Mouse (Mus musculus): ENCODE data around the gene Trmt61a.
A peak's percentile ranks its signal among the peaks of the same experiment; 100 is the strongest.

The Trmt61a gene

DNA sequence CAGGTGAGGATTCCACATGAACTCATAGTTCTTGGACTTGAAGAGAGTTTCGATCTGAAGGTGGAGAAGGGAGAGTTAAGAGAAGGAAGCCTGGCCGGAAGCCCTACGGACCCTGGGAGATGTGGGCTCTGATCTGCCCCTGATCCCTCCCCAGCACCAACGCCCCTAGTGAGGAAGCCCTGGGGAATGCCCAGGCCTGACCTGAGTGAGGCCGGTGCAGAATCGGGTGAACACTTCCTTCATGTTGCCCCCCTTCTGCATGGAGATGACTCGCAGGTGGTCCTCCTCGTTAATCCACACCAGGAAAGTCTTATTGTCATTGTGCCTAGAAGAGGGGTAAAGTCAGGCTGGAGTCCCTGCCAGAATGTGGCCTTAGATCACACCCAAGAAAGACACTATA is 7.9 kb upstream of the Trmt61a start:
- peaks cover 23% of the 10 kb centered on the region for H3K27me3 ChIP-seq (ENCODE audit: insufficient read depth, low read length)
- no peaks in the 10 kb centered on the region for H3K9me3 ChIP-seq (ENCODE audit: low read length)
- TF ChIP-seq POU5F1 (IDR thresholded peaks at IDR 0.05; ENCODE audit: borderline replicate concordance, low read length): no peak
- no peak for TF ChIP-seq CTCF (conservative IDR thresholded peaks at IDR 0.05; ENCODE audit: low read length)
- no peak for TF ChIP-seq NANOG (IDR thresholded peaks at IDR 0.05; ENCODE audit: borderline replicate concordance, low read length)
- peak overlapping the region; percentile 89 for H3K4me3 ChIP-seq (replicated peaks; ENCODE audit: low read length)
- H3K4me1 ChIP-seq (replicated peaks; ENCODE audit: low read depth, low read length): peaks cover 72% of the 10 kb centered on the region
- H3K36me3 ChIP-seq (ENCODE audit: insufficient read depth, low read length): peaks cover 37% of the 10 kb centered on the region

DNA sequence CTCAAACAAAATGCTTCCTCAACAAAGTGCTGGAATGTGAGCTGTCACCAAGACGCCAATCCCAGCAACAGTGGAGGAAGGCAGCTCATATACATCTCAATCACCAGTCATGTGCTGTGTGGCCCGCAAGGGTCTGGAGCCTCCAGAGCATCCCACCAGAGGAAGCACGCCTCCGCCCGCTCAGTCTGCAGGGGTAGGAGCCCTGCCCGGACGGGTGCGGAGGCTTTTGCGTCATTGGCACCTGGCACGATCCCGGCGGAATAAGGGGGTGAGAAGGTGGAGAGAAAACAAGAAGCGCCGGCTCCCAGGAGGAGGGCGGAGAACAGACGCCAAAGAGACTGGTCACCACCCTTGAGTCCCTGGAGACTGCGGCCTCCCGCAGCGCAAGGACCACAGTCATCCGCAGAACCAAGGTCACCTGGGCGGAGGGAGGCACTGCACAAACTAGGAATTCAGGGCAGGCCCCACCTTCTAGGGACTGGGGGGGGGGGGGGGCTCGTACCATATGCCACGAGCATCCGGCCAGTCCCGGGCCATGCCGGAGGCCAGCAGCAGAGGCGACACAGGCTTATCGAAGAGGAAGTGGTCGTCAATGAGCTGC is 7.4 kb upstream of the Trmt61a start:
- Histone ChIP-seq H3K4me1 (replicated peaks; ENCODE audit: low read depth, low read length) (peaks cover 72% of the 10 kb centered on the region), H3K27me3 (ENCODE audit: insufficient read depth, low read length) (peaks cover 23% of the 10 kb centered on the region), H3K36me3 (ENCODE audit: insufficient read depth, low read length) (peaks cover 37% of the 10 kb centered on the region), H3K9me3 (ENCODE audit: low read length) (no peaks in the 10 kb centered on the region), H3K4me3 (replicated peaks; ENCODE audit: low read length) (peak overlapping the region; percentile 89)
- TF ChIP-seq NANOG (IDR thresholded peaks at IDR 0.05; ENCODE audit: borderline replicate concordance, low read length) (no peak), POU5F1 (IDR thresholded peaks at IDR 0.05; ENCODE audit: borderline replicate concordance, low read length) (no peak), CTCF (conservative IDR thresholded peaks at IDR 0.05; ENCODE audit: low read length) (no peak)

DNA sequence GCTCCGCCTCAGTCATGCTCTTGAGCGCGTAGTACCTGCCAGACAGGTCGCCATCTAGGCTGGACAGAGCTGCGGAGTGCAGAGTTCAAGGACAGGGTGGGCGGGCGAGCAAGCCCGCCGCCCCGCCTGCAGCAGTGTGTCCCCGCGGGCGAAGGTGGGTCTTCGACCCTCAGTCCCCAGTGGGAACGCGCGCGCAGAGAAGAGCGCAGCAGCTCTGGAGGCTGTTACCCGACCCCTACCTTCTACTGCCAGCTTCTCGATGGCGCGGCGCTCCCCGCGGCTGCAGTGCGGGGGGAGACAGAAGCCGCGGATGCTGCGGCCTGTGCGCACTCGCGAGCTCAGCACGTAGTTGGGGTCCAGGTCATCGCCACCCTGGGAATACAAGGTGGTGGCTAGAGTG is 6.9 kb upstream of the Trmt61a start:
- peak overlapping the region; percentile 89 for H3K4me3 ChIP-seq (replicated peaks; ENCODE audit: low read length)
- peaks cover 23% of the 10 kb centered on the region for H3K27me3 ChIP-seq (ENCODE audit: insufficient read depth, low read length)
- no peaks in the 10 kb centered on the region for H3K9me3 ChIP-seq (ENCODE audit: low read length)
- TF ChIP-seq POU5F1 (IDR thresholded peaks at IDR 0.05; ENCODE audit: borderline replicate concordance, low read length) (no peak), CTCF (conservative IDR thresholded peaks at IDR 0.05; ENCODE audit: low read length) (no peak), NANOG (IDR thresholded peaks at IDR 0.05; ENCODE audit: borderline replicate concordance, low read length) (no peak)
- peaks cover 37% of the 10 kb centered on the region for H3K36me3 ChIP-seq (ENCODE audit: insufficient read depth, low read length)
- H3K4me1 ChIP-seq (replicated peaks; ENCODE audit: low read depth, low read length): peaks cover 72% of the 10 kb centered on the region

DNA sequence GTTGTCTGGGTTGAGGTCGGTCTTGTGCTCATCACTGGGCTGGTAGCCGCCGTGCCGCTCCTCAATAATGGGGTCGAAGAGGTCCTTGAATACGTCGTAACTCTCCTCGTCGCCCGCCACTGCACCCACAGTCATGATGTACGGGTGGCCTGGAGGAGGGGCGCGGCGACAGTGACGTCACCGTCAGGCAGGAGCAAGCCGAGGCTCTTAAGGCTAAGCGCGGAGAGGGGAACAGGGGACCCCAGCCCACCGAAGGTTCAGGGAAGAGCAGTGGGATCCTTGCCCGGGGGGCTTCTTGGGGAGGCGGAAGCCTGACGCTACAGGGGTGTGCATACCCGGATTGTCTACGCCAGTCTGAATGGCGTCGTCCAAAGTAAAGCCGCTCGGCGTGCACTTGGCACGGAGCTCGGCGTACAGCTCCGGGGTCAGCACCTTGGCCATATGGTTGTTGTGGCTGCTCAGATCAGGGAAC is 6.4 kb upstream of the Trmt61a start:
- H3K9me3 ChIP-seq (ENCODE audit: low read length): no peaks in the 10 kb centered on the region
- peaks cover 37% of the 10 kb centered on the region for H3K36me3 ChIP-seq (ENCODE audit: insufficient read depth, low read length)
- H3K4me3 ChIP-seq (replicated peaks; ENCODE audit: low read length): peak overlapping the region; percentile 89
- TF ChIP-seq CTCF (conservative IDR thresholded peaks at IDR 0.05; ENCODE audit: low read length) (no peak), NANOG (IDR thresholded peaks at IDR 0.05; ENCODE audit: borderline replicate concordance, low read length) (no peak), POU5F1 (IDR thresholded peaks at IDR 0.05; ENCODE audit: borderline replicate concordance, low read length) (no peak)
- H3K27me3 ChIP-seq (ENCODE audit: insufficient read depth, low read length): peaks cover 23% of the 10 kb centered on the region
- H3K4me1 ChIP-seq (replicated peaks; ENCODE audit: low read depth, low read length): peaks cover 72% of the 10 kb centered on the region

DNA sequence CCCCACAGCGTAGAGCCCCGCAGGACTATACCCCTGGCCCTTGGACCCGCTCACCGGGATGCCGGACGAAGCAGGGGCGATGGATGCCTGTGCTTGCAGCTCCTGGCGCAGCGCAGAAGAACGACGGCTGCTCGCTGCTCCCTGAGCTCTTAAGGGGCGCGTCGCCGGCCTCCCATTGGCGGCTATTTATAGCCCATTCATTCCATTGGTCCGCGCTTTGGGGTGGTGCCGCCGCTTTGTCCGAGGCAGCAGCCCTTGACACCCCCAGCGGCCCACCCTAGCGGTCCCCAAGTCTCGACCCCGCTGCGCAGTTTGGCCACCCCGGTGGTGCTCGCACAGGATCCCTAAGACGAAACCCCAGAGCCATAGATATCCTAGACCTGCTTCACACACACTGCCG is 5.7 kb upstream of the Trmt61a start, which contains the start of gene Ckb:
Ckb (minus strand) TSS at position 163 of the 400 bp plus-strand sequence.
- TF ChIP-seq NANOG (IDR thresholded peaks at IDR 0.05; ENCODE audit: borderline replicate concordance, low read length) (no peak), POU5F1 (IDR thresholded peaks at IDR 0.05; ENCODE audit: borderline replicate concordance, low read length) (no peak), CTCF (conservative IDR thresholded peaks at IDR 0.05; ENCODE audit: low read length) (no peak)
- H3K36me3 ChIP-seq (ENCODE audit: insufficient read depth, low read length): peaks cover 37% of the 10 kb centered on the region
- peaks cover 78% of the 10 kb centered on the region for H3K4me1 ChIP-seq (replicated peaks; ENCODE audit: low read depth, low read length)
- peaks cover 23% of the 10 kb centered on the region for H3K27me3 ChIP-seq (ENCODE audit: insufficient read depth, low read length)
- H3K4me3 ChIP-seq (replicated peaks; ENCODE audit: low read length): peak within 1 kb of the TSS; percentile 89
- H3K9me3 ChIP-seq (ENCODE audit: low read length): no peaks in the 10 kb centered on the region

- Histone ChIP-seq H3K36me3 (ENCODE audit: insufficient read depth, low read length) (peaks cover 37% of the 10 kb centered on the region), H3K27me3 (ENCODE audit: insufficient read depth, low read length) (peaks cover 23% of the 10 kb centered on the region), H3K4me3 (replicated peaks; ENCODE audit: low read length) (peak overlapping the region; percentile 89), H3K4me1 (replicated peaks; ENCODE audit: low read depth, low read length) (peaks cover 82% of the 10 kb centered on the region), H3K9me3 (ENCODE audit: low read length) (no peaks in the 10 kb centered on the region)
- TF ChIP-seq POU5F1 (IDR thresholded peaks at IDR 0.05; ENCODE audit: borderline replicate concordance, low read length): no peak
- TF ChIP-seq NANOG (IDR thresholded peaks at IDR 0.05; ENCODE audit: borderline replicate concordance, low read length): no peak
Measured at GRCm38 (mm10) chr12:111672581-111672980, 5.3 kb upstream of the Trmt61a start.

DNA sequence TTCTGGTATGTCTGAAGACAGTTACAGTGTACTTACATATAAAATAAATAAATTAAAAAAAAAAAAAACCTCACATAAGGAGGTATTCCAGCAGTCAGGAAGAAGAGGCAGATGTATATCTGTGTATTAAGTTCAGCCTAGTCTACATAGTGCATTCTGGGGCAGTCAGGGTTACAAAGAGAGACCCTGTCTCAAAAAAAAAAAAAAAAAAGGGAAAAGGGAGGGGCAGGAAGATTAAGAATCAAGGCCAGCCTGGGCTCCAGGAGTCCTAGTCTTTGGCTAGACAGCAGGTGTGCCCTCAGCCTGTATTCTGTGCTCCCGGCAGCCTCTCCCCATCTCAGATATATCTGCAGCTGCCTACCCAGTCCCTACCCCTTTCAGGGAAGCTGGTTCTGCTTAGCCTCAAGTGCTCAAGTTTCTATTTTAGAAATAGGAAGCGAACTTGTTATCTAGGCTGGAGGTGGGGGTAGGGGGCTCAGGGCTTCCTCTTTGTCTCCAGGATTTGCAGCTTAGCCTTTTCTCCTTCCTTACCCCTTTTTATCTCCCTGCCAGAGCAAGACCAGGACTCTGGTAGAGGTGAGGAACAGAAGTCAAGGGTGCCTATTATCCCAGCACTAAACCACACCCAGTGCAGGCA is 2.9 kb upstream of the Trmt61a start:
- no peak for TF ChIP-seq POU5F1 (IDR thresholded peaks at IDR 0.05; ENCODE audit: borderline replicate concordance, low read length)
- no peaks in the 10 kb centered on the region for H3K9me3 ChIP-seq (ENCODE audit: low read length)
- peaks cover 81% of the 10 kb centered on the region for H3K4me1 ChIP-seq (replicated peaks; ENCODE audit: low read depth, low read length)
- H3K36me3 ChIP-seq (ENCODE audit: insufficient read depth, low read length): peaks cover 29% of the 10 kb centered on the region
- H3K4me3 ChIP-seq (replicated peaks; ENCODE audit: low read length): peak overlapping the region; percentile 20; the same call in 1 of the 2 replicates
- peaks cover 23% of the 10 kb centered on the region for H3K27me3 ChIP-seq (ENCODE audit: insufficient read depth, low read length)

DNA sequence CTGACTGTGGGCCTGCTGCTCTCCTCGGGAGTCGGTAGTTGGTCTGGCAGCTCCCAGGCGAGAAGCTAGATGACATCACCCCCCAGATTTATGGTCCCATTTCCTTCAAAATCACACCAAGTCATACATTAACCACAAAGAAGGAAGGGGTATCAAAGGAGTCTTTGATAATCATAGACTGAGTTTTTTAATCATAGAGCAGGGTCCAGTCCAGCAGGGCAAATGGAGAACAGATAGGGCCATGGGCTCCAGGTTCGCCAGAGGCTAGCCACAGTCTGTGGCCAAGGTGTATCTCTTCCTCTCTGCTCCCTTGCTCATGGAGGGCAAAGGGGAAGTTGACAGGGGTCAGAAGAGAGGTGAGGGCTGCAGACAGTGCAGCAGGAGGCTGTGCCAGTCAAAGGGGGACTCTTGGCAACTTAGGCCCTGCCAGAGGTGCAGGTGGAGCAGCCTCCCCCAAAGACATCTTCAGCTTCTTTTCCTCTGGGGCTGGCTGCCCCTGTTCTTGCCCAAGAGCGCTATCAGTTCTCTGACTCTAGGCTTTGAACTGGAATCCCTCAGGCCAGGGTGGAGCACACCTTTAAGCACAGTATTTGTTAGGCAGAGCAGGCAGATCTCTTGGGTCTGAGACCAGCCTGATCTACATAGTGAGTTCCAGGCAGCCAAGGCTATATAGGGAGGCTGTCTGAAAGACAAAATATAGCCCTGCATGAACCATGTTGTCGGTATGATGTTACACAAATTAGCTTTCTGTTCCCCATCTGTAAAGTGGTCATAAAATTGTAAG is 1.9 kb upstream of the Trmt61a start:
- peaks cover 82% of the 10 kb centered on the region for H3K4me1 ChIP-seq (replicated peaks; ENCODE audit: low read depth, low read length)
- peaks cover 30% of the 10 kb centered on the region for H3K36me3 ChIP-seq (ENCODE audit: insufficient read depth, low read length)
- no peak for TF ChIP-seq POU5F1 (IDR thresholded peaks at IDR 0.05; ENCODE audit: borderline replicate concordance, low read length)
- TF ChIP-seq CTCF (conservative IDR thresholded peaks at IDR 0.05; ENCODE audit: low read length): no peak
- no peak for TF ChIP-seq NANOG (IDR thresholded peaks at IDR 0.05; ENCODE audit: borderline replicate concordance, low read length)
- H3K4me3 ChIP-seq (replicated peaks; ENCODE audit: low read length): 0 out of 2 replicates have a peak overlapping the region, but pooled peaks have one; percentile 29
- no peaks in the 10 kb centered on the region for H3K9me3 ChIP-seq (ENCODE audit: low read length)
- H3K27me3 ChIP-seq (ENCODE audit: insufficient read depth, low read length): peaks cover 23% of the 10 kb centered on the region

All from E14TG2a.4 (cell line).